Mouse (Mus musculus) hematopoietic stem cell, adult 5-6 weeks (primary cell): ENCODE results near the gene Dnmt3b. TPM values are rescaled to one million over a fixed set of nuclear protein-coding genes. Genes with fewer than 3 reads are reported as not detected.
"Not testable (repeated sequence)": the region's sequence is repeated elsewhere in the genome, so short reads cannot be mapped to it uniquely, and the experiment has no call there.

Experiments
- ATAC-seq, 2 experiments: fragments of 125-278 bp in 1 of 2; replicated peaks in 1 of 2; 2 replicates each; pipeline ENCODE4 v1.8.0; 2016 to 2017; ENCODE audit warnings: inconsistent platforms in 2 of 2, mild to moderate bottlenecking in 2 of 2, moderate number of reproducible peaks in 2 of 2, low read depth in 1 of 2, moderate TSS enrichment in 1 of 2; ENCODE audit not compliant: low FRiP score in 2 of 2, poor library complexity in 2 of 2, severe bottlenecking in 2 of 2, insufficient read depth in 1 of 2, low TSS enrichment in 1 of 2
- total RNA-seq: library from RNA; stranded (forward); fragments of 172-1452, 232-1000 nt; gene quantifications from 2 replicates; pipeline ENCODE4 v1.2.3, GENCODE M21; 2017

The Dnmt3b gene
- total RNA-seq, 1 experiment from 2014 or later, result 41.4 TPM

GRCm38 (mm10) chr2:153630950-153631349 is 18.3 kb upstream of the Dnmt3b start:
- no peak for ATAC-seq

- ATAC-seq, result peak; percentile 80 to 87
Measured at GRCm38 (mm10) chr2:153631976-153632870, 17.0 kb upstream of the Dnmt3b start, which contains the start of gene Commd7. Commd7 (minus strand) TSS chr2:153632781.

- ATAC-seq, result no peak; a peak in 1 of 4 replicates
Measured at GRCm38 (mm10) chr2:153632871-153633226, 16.4 kb upstream of the Dnmt3b start.

GRCm38 (mm10) chr2:153633259-153633658 is 16.0 kb upstream of the Dnmt3b start:
- no peak for ATAC-seq

- ATAC-seq, result peak; percentile 58 to 73
Measured at GRCm38 (mm10) chr2:153638977-153639680, 10.1 kb upstream of the Dnmt3b start.

- ATAC-seq, result no peak
Measured at GRCm38 (mm10) chr2:153642496-153642895, 6.8 kb upstream of the Dnmt3b start.

- no peak for ATAC-seq
Measured at GRCm38 (mm10) chr2:153642999-153643398, 6.3 kb upstream of the Dnmt3b start.

- ATAC-seq, result peak in 1 of 2 experiments; percentile 8; a peak in 1 of 4 replicates
Measured at GRCm38 (mm10) chr2:153648773-153649297, 415 bp upstream of the Dnmt3b start.

- peak in 1 of 2 experiments; percentile 10; a peak in 1 of 4 replicates for ATAC-seq
Measured at GRCm38 (mm10) chr2:153650014-153650687, 901 bp downstream of the Dnmt3b start.

GRCm38 (mm10) chr2:153651681-153652080 is 2.4 kb downstream of the Dnmt3b start:
- 0 out of 4 replicates have a peak, but pooled peaks of 1 of the 2 experiments have one; percentile 4 for ATAC-seq

GRCm38 (mm10) chr2:153657659-153658058 is 8.4 kb downstream of the Dnmt3b start:
- not testable (repeated sequence) for ATAC-seq

- no peak for ATAC-seq
Measured at GRCm38 (mm10) chr2:153660616-153661015, 11.4 kb downstream of the Dnmt3b start.

GRCm38 (mm10) chr2:153665401-153665800 is 16.2 kb downstream of the Dnmt3b start:
- no peak for ATAC-seq

- ATAC-seq, result peak; percentile 58 to 76; a peak in 1 of 4 replicates
Measured at GRCm38 (mm10) chr2:153668754-153669376, 19.6 kb downstream of the Dnmt3b start.

- ATAC-seq, result no peak
Measured at GRCm38 (mm10) chr2:153670111-153670510, 20.9 kb downstream of the Dnmt3b start.

GRCm38 (mm10) chr2:153672619-153673018 is 23.4 kb downstream of the Dnmt3b start:
- no peak for ATAC-seq

GRCm38 (mm10) chr2:153675364-153675763 is 26.1 kb downstream of the Dnmt3b start:
- ATAC-seq, result not testable (repeated sequence)
